Mouse (Mus musculus): ENCODE measurements around the gene Opcml. TPM values are rescaled to one million over a fixed set of nuclear protein-coding genes. Genes with fewer than 3 reads are reported as not detected.

Opcml gene
- polyA plus RNA-seq, 1 experiment from 2014 or later = 0.10 TPM

DNA sequence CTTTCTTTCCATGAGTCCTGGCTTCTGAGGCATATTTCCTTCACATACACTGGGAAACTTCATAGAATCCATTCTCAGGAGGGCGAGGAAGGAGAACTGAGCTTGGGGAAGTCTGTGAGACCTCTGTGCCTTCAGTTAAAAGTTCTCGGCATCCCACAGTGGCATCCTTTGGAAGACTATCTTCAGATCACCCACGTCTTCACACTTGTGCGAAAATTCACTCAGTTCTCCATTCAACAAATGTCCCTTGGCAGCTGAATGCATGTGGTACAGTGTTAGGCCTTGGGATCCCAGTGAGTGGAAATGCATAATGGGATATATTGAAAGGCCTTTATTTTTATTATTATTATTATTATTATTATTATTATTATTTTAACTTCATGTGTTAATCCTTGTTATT is 304.1 kb downstream of the Opcml start:
- Histone ChIP-seq H3K4me3 (replicated peaks) (no peak overlapping the region), H3K9ac (no peak overlapping the region), H3K4me2 (no peak overlapping the region), H3K9me3 (replicated peaks) (no peaks in the 10 kb centered on the region), H3K36me3 (replicated peaks) (no peaks in the 10 kb centered on the region), H3K4me1 (replicated peaks) (no peaks in the 10 kb centered on the region), H3K27ac (replicated peaks) (no peak overlapping the region), H3K27me3 (no peaks in the 10 kb centered on the region)
- 56% methylated on average over 4 of the region's 4 CpGs for WGBS (ENCODE audit: insufficient replicate concordance)
- ATAC-seq (ENCODE audit: insufficient read depth) = no peak

- H3K27me3 ChIP-seq = no peaks in the 10 kb centered on the region
- no peak overlapping the region for H3K27ac ChIP-seq (replicated peaks)
- ATAC-seq (ENCODE audit: insufficient read depth) = no peak
- no peaks in the 10 kb centered on the region for H3K4me1 ChIP-seq (replicated peaks)
- H3K9ac ChIP-seq = no peak overlapping the region
- H3K9me3 ChIP-seq (replicated peaks) = no peaks in the 10 kb centered on the region
- H3K4me3 ChIP-seq (replicated peaks) = no peak overlapping the region
- no peak overlapping the region for H3K4me2 ChIP-seq
- no peaks in the 10 kb centered on the region for H3K36me3 ChIP-seq (replicated peaks)
- WGBS (ENCODE audit: insufficient replicate concordance) = 67% methylated on average over 2 of the region's 2 CpGs
Observed at GRCm38 (mm10) chr9:28096204-28096603, 305.6 kb downstream of the Opcml start.

GRCm38 (mm10) chr9:28101981-28102380 is 311.4 kb downstream of the Opcml start:
- Histone ChIP-seq H3K4me2 (no peak overlapping the region), H3K27me3 (no peaks in the 10 kb centered on the region), H3K4me3 (replicated peaks) (no peak overlapping the region), H3K4me1 (replicated peaks) (no peaks in the 10 kb centered on the region), H3K9me3 (replicated peaks) (no peaks in the 10 kb centered on the region), H3K27ac (replicated peaks) (no peak overlapping the region), H3K36me3 (replicated peaks) (no peaks in the 10 kb centered on the region), H3K9ac (no peak overlapping the region)
- ATAC-seq (ENCODE audit: insufficient read depth) = no peak

DNA sequence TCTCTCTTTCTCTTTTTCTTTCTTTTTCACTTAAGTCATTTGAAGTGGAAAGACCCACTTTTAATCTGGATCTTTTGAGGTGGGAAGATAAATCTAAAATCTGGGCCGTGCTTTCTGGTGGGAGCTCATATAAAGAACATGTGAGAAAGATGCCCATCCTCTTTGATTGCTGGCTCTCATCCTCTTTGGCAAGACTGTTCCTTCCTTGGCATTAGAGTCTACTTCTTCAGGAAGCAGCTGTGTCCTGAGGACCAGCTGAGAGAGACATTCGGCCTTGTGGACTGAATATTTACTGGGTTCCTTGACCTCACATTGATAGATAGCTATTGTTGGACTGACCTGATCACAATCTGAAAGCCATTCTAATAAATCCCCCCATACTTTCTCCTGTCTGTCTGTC is 331.3 kb downstream of the Opcml start:
- ATAC-seq (ENCODE audit: insufficient read depth) = no peak
- Histone ChIP-seq H3K4me2 (no peak overlapping the region), H3K4me1 (replicated peaks) (no peaks in the 10 kb centered on the region), H3K9ac (no peak overlapping the region), H3K9me3 (replicated peaks) (no peaks in the 10 kb centered on the region), H3K36me3 (replicated peaks) (no peaks in the 10 kb centered on the region), H3K27me3 (no peaks in the 10 kb centered on the region), H3K27ac (replicated peaks) (no peak overlapping the region), H3K4me3 (replicated peaks) (no peak overlapping the region)
- WGBS (ENCODE audit: insufficient replicate concordance) = 48% methylated on average over 2 of the region's 2 CpGs

DNA sequence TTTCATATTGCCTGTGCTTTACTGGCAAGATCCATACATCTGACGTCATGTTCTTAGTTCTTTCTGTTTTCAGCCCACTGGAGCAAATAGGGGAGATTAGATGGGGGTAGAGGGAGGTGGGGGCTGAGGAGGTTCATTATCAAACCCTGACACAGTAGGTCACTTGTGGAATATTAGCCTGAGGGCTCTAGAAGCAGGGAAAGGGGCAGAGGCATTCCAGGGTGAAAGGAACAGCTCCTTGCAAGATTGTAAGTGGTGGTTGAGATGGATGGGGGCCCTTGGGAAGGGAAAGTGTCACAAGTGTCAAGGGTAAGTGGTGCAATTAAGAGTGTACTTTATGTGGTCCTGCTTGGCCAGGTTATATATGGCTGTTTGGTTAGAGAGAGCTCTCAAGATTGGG is 338.2 kb downstream of the Opcml start:
- Histone ChIP-seq H3K4me1 (replicated peaks) (no peaks in the 10 kb centered on the region), H3K4me2 (no peak overlapping the region), H3K9ac (no peak overlapping the region), H3K4me3 (replicated peaks) (no peak overlapping the region), H3K27me3 (no peaks in the 10 kb centered on the region), H3K27ac (replicated peaks) (no peak overlapping the region), H3K9me3 (replicated peaks) (no peaks in the 10 kb centered on the region), H3K36me3 (replicated peaks) (no peaks in the 10 kb centered on the region)
- no peak for ATAC-seq (ENCODE audit: insufficient read depth)
- 55% methylated on average over 1 of the region's 1 CpGs for WGBS (ENCODE audit: insufficient replicate concordance)

DNA sequence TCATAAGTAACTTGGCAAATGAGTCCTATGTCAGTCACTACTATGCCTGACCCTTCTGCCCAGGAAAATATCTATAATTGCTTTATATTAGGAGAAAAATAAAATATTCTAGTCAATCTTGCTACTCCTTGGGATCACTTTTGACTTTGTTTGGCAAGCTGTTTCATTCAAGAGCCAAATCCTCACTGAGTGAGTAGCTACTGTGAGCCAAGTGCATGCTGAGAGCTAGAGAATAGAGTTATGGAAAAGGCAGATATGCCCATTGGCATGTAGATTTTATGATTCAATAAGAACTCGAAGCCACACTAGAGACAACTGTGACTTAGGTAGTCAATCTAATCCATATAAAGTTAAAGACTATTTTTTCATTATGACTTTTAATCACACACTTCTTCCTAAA is 340.9 kb downstream of the Opcml start:
- Histone ChIP-seq H3K27ac (replicated peaks) (no peak overlapping the region), H3K4me2 (no peak overlapping the region), H3K36me3 (replicated peaks) (no peaks in the 10 kb centered on the region), H3K9ac (no peak overlapping the region), H3K4me3 (replicated peaks) (no peak overlapping the region), H3K4me1 (replicated peaks) (no peaks in the 10 kb centered on the region), H3K27me3 (no peaks in the 10 kb centered on the region), H3K9me3 (replicated peaks) (no peaks in the 10 kb centered on the region)
- WGBS (ENCODE audit: insufficient replicate concordance) = 33% methylated on average over 1 of the region's 1 CpGs
- no peak for ATAC-seq (ENCODE audit: insufficient read depth)

DNA sequence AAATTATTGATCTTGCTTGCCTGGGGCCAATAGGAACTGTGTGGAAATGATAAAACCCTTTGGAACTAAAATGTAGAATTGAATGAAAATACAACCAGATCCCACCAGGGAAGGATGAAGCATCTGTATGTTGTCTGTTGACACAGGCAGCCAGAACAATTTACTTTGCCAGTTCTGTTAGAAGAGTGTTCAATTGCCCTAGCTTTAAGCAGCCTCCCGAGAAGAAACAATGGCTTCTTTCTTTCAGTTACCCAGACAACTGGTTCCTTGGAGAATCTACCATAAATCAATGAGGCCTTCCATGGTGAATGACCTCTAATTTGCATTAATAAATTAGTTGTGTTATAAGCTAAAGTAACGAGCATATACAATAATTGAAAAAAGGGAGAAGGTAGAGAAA is 346.0 kb downstream of the Opcml start:
- Histone ChIP-seq H3K36me3 (replicated peaks) (no peaks in the 10 kb centered on the region), H3K27me3 (no peaks in the 10 kb centered on the region), H3K27ac (replicated peaks) (no peak overlapping the region), H3K4me1 (replicated peaks) (no peaks in the 10 kb centered on the region), H3K9ac (no peak overlapping the region), H3K9me3 (replicated peaks) (no peaks in the 10 kb centered on the region), H3K4me2 (no peak overlapping the region), H3K4me3 (replicated peaks) (no peak overlapping the region)
- 41% methylated on average over 2 of the region's 2 CpGs for WGBS (ENCODE audit: insufficient replicate concordance)
- no peak for ATAC-seq (ENCODE audit: insufficient read depth)

DNA sequence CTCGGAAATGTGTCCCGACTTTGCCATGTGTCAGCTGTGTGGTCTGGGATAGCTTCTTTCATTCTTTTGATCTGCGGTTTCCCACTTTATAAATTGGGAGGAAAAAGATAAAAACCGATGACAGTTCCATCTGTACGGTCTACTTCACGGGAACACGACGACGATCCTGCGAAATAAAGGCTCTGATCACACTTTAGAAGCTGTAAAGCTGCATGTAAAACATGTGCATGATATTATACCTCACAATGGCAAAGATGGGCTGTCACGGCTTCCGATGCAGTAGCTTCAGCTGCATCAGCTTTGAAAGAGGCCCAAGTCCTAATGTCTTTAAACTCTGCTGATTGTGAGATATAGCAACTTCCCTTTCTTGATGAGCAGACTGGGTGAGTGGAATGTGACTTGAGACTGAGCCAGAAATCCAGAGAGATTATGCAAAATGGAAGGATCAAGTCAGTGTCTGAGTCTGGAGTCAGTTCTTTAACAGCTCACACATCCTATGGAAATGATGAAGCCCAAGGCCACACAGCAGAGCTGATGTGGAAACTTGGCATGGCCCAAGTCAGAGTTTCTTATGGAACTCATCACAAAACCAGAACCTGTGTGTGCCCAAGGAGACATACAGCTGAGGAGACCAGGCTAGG is 349.5 kb downstream of the Opcml start:
- WGBS (ENCODE audit: insufficient replicate concordance) = 64% methylated on average over 12 of the region's 12 CpGs
- Histone ChIP-seq H3K27me3 (no peaks in the 10 kb centered on the region), H3K9me3 (replicated peaks) (no peaks in the 10 kb centered on the region), H3K36me3 (replicated peaks) (no peaks in the 10 kb centered on the region), H3K4me3 (replicated peaks) (no peak overlapping the region), H3K4me1 (replicated peaks) (no peaks in the 10 kb centered on the region), H3K4me2 (no peak overlapping the region), H3K27ac (replicated peaks) (no peak overlapping the region), H3K9ac (no peak overlapping the region)
- ATAC-seq (ENCODE audit: insufficient read depth) = no peak

DNA sequence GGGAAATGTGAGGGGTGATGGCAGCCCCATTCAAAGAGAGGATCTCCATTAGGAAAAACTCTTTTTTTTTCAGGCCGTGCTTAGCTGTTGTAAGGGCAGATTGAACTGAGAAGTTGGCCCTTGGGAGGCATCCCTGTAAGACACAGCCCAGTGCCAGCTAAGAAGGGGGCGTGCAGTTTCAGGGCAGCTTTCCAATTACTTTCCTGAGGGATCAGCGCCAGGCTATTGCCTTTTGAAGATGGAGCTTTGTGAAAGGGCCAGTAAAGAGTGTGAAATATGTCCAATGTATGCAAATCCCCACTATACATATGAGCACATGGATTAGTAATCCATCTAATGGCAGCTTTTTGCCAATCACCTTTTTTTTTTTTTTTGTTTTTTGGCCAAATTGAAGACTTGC is 358.9 kb downstream of the Opcml start:
- Histone ChIP-seq H3K36me3 (replicated peaks) (no peaks in the 10 kb centered on the region), H3K27ac (replicated peaks) (no peak overlapping the region), H3K4me3 (replicated peaks) (no peak overlapping the region), H3K9ac (no peak overlapping the region), H3K4me1 (replicated peaks) (no peaks in the 10 kb centered on the region), H3K27me3 (no peaks in the 10 kb centered on the region), H3K9me3 (replicated peaks) (no peaks in the 10 kb centered on the region), H3K4me2 (no peak overlapping the region)
- no peak for ATAC-seq (ENCODE audit: insufficient read depth)
- WGBS (ENCODE audit: insufficient replicate concordance) = 57% methylated on average over 3 of the region's 3 CpGs

DNA sequence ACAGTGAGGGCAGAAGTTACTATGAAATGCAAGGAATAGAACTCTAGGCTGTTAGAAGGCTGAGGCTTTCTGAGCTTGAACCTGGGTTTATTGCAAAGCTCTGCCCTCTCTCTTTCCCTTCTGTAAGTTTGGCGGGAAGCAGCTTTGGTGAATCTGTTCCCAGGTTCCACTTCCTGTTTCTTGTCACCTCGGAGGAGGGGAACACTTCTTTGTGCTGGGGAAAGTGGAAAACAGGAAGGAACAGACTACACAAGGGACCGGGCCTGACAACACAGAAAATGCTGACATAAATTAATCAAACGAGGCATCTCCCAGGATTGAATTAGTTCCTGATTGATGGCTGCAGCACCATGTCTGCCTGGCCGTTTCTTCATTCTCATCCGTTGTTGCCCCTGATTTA is 363.2 kb downstream of the Opcml start:
- ATAC-seq (ENCODE audit: insufficient read depth) = no peak
- Histone ChIP-seq H3K4me2 (no peak overlapping the region), H3K9me3 (replicated peaks) (no peaks in the 10 kb centered on the region), H3K9ac (no peak overlapping the region), H3K27ac (replicated peaks) (no peak overlapping the region), H3K4me3 (replicated peaks) (no peak overlapping the region), H3K4me1 (replicated peaks) (no peaks in the 10 kb centered on the region), H3K36me3 (replicated peaks) (no peaks in the 10 kb centered on the region), H3K27me3 (no peaks in the 10 kb centered on the region)
- WGBS (ENCODE audit: insufficient replicate concordance) = 17% methylated on average over 6 of the region's 6 CpGs

DNA sequence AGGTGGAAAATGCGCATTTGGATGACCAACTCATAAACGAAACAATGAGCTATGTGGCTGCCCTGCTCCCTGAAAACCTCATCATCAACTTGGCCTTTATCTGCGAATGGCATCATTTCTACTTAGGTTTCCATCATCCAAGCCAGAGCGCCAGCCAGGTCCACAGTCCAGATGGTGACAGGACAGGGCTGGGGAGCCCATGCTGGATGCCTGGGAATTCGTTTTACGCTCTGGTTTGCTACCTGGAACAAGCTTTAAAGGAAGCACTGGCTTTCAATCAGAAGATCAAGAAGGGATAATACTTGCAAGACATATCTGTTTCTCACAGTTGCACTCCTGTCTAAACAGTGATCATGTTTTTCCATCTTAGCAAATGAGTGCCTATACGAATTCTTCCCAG is 366.5 kb downstream of the Opcml start:
- Histone ChIP-seq H3K4me3 (replicated peaks) (no peak overlapping the region), H3K9ac (no peak overlapping the region), H3K27me3 (no peaks in the 10 kb centered on the region), H3K4me2 (no peak overlapping the region), H3K27ac (replicated peaks) (no peak overlapping the region), H3K4me1 (replicated peaks) (no peaks in the 10 kb centered on the region), H3K36me3 (replicated peaks) (no peaks in the 10 kb centered on the region), H3K9me3 (replicated peaks) (no peaks in the 10 kb centered on the region)
- WGBS (ENCODE audit: insufficient replicate concordance) = 61% methylated on average over 7 of the region's 7 CpGs
- ATAC-seq (ENCODE audit: insufficient read depth) = no peak

- no peak overlapping the region for H3K9ac ChIP-seq
- H3K27ac ChIP-seq (replicated peaks) = no peak overlapping the region
- no peaks in the 10 kb centered on the region for H3K36me3 ChIP-seq (replicated peaks)
- no peaks in the 10 kb centered on the region for H3K9me3 ChIP-seq (replicated peaks)
- no peak overlapping the region for H3K4me2 ChIP-seq
- no peak for ATAC-seq (ENCODE audit: insufficient read depth)
- no peaks in the 10 kb centered on the region for H3K27me3 ChIP-seq
- H3K4me3 ChIP-seq (replicated peaks) = no peak overlapping the region
- no peaks in the 10 kb centered on the region for H3K4me1 ChIP-seq (replicated peaks)
- WGBS (ENCODE audit: insufficient replicate concordance) = 64% methylated on average over 1 of the region's 1 CpGs
Observed at GRCm38 (mm10) chr9:28160953-28161352, 370.4 kb downstream of the Opcml start.

Measured in liver, embryonic 15.5 days (tissue).